Mouse (Mus musculus) adrenal gland, postnatal 25 days (tissue): ENCODE measurements around the gene Olfr625-ps1. TPM values are rescaled to one million over a fixed set of nuclear protein-coding genes. Genes with fewer than 3 reads are reported as not detected.
"Not testable (repeated sequence)": the region's sequence is repeated elsewhere in the genome, so short reads cannot be mapped to it uniquely, and the experiment has no call there.

Experiments used
- DNase-seq: peaks from one replicate; pipeline ENCODE4 v3.0.0; 2021; ENCODE audit warnings: mixed read lengths
- long read RNA-seq: library from polyadenylated mRNA; stranded (forward); transcript quantifications from one replicate; pipeline ENCODE4 v2.0.0, GENCODE M21; 2021
- total RNA-seq: library from RNA; stranded (reverse); gene quantifications from 2 replicates; pipeline ENCODE4 v1.2.3, GENCODE M21; 2021

The Olfr625-ps1 gene
- total RNA-seq, result not detected in 2 replicates
- long read RNA-seq, result 0 reads

DNA sequence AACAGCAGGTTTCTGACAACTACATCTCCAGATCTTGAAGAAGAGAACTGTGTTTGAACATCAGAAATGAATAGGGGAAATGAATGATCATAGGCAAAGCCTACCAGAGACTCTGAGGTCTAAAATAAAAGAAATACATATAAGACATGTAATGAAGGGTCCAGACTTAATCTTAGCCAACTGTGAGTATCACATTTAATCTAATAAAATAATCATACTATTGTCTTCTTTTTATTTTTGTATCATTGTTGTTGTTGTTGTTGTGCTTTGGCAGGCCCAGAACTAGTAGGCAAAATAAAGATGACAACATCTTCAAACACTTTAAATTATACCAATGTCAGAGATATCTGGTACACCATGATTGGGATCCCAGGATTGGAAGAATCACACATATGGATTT is at the start of gene Olfr625-ps1:
Olfr625-ps1 (plus strand) TSS at position 301 of the 400 bp plus-strand sequence.
- DNase-seq, result no peak

DNA sequence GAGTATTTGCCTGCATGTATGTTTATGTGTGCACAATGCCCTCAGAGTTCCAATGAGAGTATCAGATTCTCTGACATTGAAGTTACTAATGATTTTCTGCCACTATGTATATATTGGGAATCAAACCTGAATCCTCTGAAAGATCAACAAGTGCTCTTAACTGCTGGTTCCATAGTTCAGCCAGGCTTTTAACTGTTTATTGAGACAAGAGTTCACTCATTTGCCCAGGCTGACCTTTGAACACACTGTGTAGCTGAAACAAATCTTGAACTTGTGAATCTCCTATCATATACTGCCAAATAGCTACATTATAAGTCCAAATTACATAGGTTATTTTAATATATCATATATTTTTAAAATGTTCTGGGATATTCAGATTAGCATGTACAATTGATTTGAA is 45.7 kb upstream of the Olfr625-ps1 start:
- DNase-seq, result no peak

DNA sequence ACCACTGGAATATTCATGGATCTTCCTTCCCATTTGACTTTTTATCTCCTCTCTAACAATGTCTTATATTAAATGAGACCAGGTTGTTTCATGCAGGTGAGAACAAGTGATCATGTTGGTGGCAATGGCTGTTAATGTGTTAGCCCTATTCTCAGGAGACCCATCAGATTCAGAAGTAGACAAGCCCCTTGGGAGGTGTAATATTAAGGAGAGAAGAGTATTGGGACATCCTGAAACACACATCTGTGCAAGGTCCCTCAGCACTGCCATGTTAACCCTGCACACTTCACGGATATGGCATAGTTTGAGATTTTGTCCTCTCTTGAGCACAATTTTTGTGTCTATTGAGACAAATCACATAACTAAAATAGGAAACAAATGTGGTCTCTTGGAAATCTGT is 39.9 kb upstream of the Olfr625-ps1 start, which contains the start of gene Olfr622:
Olfr622 (minus strand) TSS at position 101 of the 400 bp plus-strand sequence.
- no peak for DNase-seq

DNA sequence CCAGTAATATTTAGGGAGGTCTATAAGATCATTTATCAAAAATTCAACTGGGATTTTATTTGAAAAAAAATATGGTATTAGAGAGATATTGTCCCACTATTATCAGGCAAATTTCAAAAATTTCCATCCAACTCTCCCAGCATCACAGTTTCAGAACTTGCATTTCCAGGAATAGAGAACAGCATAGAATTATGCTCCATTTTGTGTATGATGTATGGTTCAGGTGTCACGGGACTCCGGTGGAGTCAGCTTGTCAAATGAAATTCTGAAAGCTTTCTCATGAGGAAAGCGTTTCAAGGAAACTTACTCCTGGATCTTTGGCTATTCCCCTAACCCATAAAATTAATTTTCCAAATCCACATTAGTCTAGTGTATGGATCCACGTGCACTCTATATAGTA is 38.5 kb upstream of the Olfr625-ps1 start:
- DNase-seq, result no peak

DNA sequence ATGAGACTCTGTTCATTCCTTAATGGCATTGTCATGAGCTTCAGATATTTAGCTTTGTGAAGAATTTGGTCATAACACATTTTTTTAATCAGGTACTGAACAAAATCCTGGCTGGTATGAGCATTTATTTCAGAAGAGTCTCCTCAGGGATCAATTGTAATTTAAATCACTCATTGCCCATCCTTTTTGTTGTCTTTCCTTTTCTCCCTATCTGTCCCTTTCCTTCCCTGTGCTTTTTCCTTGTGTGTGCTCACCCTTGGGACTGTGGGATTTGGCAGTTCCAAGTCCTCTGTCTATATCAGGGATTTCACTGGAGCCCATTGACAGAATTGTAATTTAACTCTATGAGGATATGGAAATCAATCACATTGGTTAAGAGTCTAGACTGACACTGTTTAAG is 18.9 kb upstream of the Olfr625-ps1 start, which contains the start of gene Olfr623:
Olfr623 (minus strand) TSS at position 101 of the 400 bp plus-strand sequence.
- no peak for DNase-seq

DNA sequence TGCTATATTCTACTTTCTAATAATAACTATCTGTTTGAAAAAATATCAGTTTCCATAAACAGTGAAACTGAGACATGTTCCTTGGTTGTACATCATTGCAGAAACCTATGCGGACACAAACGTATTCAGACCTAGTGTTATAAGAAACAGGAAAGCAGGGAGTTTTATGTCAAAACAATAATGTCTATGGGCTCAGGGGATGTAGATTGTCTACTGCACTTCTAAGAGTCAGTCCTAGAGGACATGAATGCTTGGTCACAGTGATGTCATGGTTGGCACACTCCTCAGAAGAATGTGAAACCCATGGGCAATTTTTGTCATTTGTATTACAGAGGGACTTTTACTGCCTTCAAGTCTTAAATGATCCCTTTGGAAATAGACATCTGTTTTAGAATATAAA is 11.4 kb upstream of the Olfr625-ps1 start, which contains the start of gene Olfr624:
Olfr624 (minus strand) TSS at position 101 of the 400 bp plus-strand sequence.
- DNase-seq, result no peak

DNA sequence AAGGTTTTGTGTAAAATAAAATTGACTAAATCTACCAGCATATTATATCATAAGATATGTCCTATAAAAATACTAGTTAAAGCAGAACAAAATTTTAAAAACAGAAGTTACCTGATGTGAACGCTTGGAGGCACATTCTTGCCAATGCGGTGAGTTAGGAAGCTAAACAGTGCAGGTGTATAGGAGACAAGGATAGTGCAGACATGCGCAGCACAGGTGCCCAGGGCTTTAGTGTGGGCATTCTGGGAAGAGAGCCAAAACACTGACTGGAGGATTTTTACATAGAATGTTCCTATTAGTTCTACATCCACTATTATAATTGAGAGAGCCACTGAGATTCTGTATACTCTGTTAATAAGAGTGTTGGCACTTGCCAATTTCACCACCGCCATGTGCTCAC is 16.9 kb downstream of the Olfr625-ps1 start:
- DNase-seq, result no peak

DNA sequence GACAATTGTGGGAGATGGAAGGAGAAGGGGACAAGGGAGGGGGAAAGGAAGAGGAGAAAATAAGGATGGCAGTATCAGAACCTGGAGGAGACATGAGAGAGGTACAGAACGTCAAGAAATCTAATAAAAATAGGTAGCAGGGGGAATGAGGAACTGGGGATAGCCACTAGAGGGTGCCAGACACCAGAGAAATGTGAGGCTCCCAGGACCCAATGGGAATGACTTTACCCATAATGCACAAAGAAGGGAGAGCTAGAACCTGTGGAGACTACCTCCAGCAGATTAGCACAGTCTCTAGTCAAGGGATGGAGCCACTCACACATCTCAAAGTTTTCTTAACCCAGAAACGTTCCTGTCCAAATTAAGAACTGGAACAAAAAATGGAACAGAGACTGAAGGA is 29.5 kb downstream of the Olfr625-ps1 start:
- DNase-seq, result no peak

DNA sequence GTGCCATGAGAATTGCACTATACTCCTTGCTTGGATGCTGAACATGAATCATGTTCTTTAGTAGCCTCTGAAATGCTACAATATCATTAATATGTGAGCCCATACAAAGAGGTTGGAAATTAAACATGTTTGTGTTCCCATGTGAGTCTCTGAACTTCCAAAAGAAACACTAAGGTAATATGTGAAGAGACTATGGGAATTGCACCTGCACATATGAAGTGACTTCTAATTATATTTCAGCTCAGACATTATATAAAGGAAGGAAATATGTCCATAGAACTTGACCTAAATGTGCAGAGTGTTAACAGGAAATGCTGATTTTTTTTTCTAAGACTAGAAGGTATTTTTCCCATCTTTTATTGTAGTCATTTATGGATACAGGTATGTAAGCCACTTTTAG is 31.9 kb downstream of the Olfr625-ps1 start, which contains the start of gene Olfr243:
Olfr243 (plus strand) TSS at position 301 of the 400 bp plus-strand sequence.
- DNase-seq, result no peak

DNA sequence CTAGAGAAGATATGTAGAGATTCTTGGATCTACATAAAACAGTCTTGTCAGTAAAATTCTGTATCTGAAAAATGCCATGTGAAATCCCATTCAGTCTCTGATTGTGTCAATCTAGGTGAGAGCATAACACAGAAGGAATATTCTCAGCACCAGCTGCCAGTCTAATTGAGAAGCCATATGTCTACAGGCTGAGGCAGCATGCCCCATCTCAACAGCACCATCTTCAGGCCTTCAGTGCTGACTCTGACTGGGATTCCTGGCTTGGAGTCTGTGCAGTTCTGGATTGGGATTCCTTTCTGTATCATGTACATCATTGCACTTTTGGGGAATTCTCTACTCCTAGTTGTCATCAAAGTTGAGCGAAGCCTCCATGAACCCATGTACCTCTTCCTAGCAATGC is 33.9 kb downstream of the Olfr625-ps1 start:
- DNase-seq, result not testable (repeated sequence)

DNA sequence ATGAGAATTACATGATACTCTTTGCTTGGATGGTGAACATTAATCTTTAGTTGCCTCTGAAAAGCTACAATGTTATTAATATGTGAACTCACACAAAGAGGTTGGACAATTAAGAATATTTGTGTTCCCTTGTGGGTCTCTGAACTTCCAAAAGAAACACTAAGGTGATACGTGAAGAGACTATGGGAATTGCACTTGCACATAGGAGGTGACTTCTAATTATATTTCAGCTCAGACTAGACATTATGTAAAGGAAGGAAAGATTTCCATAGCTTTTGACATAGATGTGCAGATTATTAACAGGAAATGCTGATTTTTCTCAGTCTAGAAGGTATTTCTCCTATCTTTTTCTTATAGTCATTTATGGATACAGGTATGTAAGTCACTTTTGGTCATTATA is 47.6 kb downstream of the Olfr625-ps1 start, which contains the start of gene Olfr628:
Olfr628 (plus strand) TSS at position 301 of the 400 bp plus-strand sequence.
- DNase-seq, result no peak

Other genes starting within 250 kb of the Olfr625-ps1 start
- not detected in 2 replicates for gene Olfr605, start 237.3 kb upstream of the Olfr625-ps1 start, total RNA-seq
- gene Olfr606, start 233.7 kb upstream of the Olfr625-ps1 start, total RNA-seq, result not detected in 2 replicates
- gene Olfr607, start 218.6 kb upstream of the Olfr625-ps1 start, total RNA-seq, result not detected in 2 replicates
- not detected in 2 replicates for gene Olfr608, start 212.8 kb upstream of the Olfr625-ps1 start, total RNA-seq
- gene Olfr609, start 184.7 kb upstream of the Olfr625-ps1 start, total RNA-seq, result not detected in 2 replicates
- not detected in 2 replicates for gene Olfr610, start 170.6 kb upstream of the Olfr625-ps1 start, total RNA-seq
- not detected in 2 replicates for gene Olfr611, start 161.9 kb upstream of the Olfr625-ps1 start, total RNA-seq
- not detected in 2 replicates for gene Olfr612, start 140.0 kb upstream of the Olfr625-ps1 start, total RNA-seq
- not detected in 2 replicates for gene Olfr613, start 134.6 kb upstream of the Olfr625-ps1 start, total RNA-seq
- not detected in 2 replicates for gene Olfr615, start 126.6 kb upstream of the Olfr625-ps1 start, total RNA-seq
- not detected in 2 replicates for gene Olfr616, start 113.6 kb upstream of the Olfr625-ps1 start, total RNA-seq
- gene Olfr617, start 109.7 kb upstream of the Olfr625-ps1 start, total RNA-seq, result not detected in 2 replicates
- gene Olfr618, start 92.6 kb upstream of the Olfr625-ps1 start, total RNA-seq, result not detected in 2 replicates
- not detected in 2 replicates for gene Olfr619, start 82.1 kb upstream of the Olfr625-ps1 start, total RNA-seq
- not detected in 2 replicates for gene Olfr620, start 70.2 kb upstream of the Olfr625-ps1 start, total RNA-seq
- not detected in 2 replicates for gene Olfr622, start 40.0 kb upstream of the Olfr625-ps1 start, total RNA-seq
- gene Olfr623, start 19.0 kb upstream of the Olfr625-ps1 start, total RNA-seq, result not detected in 2 replicates
- 0.06 TPM in 1 of 2 replicates, not detected in the other for gene Olfr624, start 11.5 kb upstream of the Olfr625-ps1 start, total RNA-seq
- not detected in 2 replicates for gene Olfr243, start 32.0 kb downstream of the Olfr625-ps1 start, total RNA-seq
- gene Olfr628, start 47.7 kb downstream of the Olfr625-ps1 start, total RNA-seq, result not detected in 2 replicates
- gene Olfr629, start 62.2 kb downstream of the Olfr625-ps1 start, total RNA-seq, result not detected in 2 replicates
- not detected in 2 replicates for gene Olfr630, start 74.6 kb downstream of the Olfr625-ps1 start, total RNA-seq
- not detected in 2 replicates for gene Olfr69, start 88.9 kb downstream of the Olfr625-ps1 start, total RNA-seq
- not detected in 2 replicates for gene Olfr68, start 97.0 kb downstream of the Olfr625-ps1 start, total RNA-seq
- not detected in 2 replicates for gene Olfr67, start 109.1 kb downstream of the Olfr625-ps1 start, total RNA-seq
- gene Hbb-bt, start 131.3 kb downstream of the Olfr625-ps1 start, total RNA-seq, result 217 and 281 TPM in 2 replicates
- 2,100 and 2,179 TPM in 2 replicates for gene Hbb-bs, start 145.4 kb downstream of the Olfr625-ps1 start, total RNA-seq
- not detected in 2 replicates for gene Hbb-bh2, start 157.8 kb downstream of the Olfr625-ps1 start, total RNA-seq
- not detected in 2 replicates for gene Hbb-bh1, start 160.4 kb downstream of the Olfr625-ps1 start, total RNA-seq
- gene Hbb-y, start 170.5 kb downstream of the Olfr625-ps1 start, total RNA-seq, result not detected in 2 replicates
- not detected in 2 replicates for gene Olfr66, start 203.5 kb downstream of the Olfr625-ps1 start, total RNA-seq
- gene Olfr64, start 211.8 kb downstream of the Olfr625-ps1 start, total RNA-seq, result not detected in 2 replicates
- gene Olfr65, start 220.8 kb downstream of the Olfr625-ps1 start, total RNA-seq, result not detected in 2 replicates
- gene Olfr631, start 246.1 kb downstream of the Olfr625-ps1 start, total RNA-seq, result not detected in 2 replicates